Mouse (Mus musculus) lung, postnatal 0 days (tissue): ENCODE measurements around the gene Slc17a5.
A peak's percentile ranks its signal among the peaks of the same experiment; 100 is the strongest.

Experiments
- CTCF ChIP-seq: IDR thresholded peaks from 2 replicates; pipeline ENCODE4 v1.5.1; 2016; ENCODE audit warnings: antibody characterized with exemption, mild to moderate bottlenecking
- EP300 ChIP-seq: IDR thresholded peaks from 2 replicates; pipeline ENCODE4 v1.6.1; 2016; ENCODE audit warnings: antibody characterized with exemption, mild to moderate bottlenecking, control low read depth

- TF ChIP-seq CTCF (peak; percentile 68), EP300 (no peak)
These were observed 13.3 kb upstream of the Slc17a5 start for GRCm38 (mm10) chr9:78601046-78601730.
